Mouse (Mus musculus): ENCODE results near the gene Abca2. TPM values are rescaled to one million over a fixed set of nuclear protein-coding genes. Genes with fewer than 3 reads are reported as not detected.

The Abca2 gene
- polyA plus RNA-seq, 1 experiment: not detected

DNA sequence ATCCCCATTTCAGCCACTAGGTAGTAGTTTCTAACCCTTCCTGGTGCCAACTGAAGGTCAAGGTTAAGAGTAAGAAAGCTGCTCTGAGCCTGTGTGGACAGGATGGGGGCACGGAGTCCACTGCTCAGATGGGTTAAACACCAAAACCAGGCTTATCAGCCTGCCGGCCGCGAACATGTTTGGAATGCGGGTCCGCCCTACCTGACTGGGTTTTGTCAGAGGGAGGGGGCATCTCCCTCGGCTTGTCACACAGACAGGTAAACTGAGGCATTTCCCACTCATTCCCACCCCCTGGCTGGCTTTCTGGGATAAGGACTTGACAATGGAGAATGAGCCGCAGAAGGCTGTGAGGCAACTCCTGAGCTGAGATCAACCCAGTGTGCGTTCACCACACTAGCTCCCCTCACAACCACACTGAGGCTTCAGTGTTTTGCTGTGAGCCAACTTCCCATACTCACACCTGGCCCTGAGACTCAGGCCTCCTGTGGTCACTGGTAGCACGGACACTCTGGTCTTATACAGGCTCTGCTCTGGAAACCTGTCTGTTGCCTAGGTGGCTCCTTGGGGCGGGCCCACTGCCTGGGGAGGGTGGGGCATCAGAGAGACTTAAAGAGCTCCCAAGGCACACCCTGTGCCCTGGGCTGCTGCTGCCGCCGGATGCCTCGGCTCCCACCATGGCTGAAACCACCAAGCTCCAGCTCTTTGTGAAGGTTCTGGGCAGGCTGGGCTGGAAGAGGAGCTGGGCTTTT is 27.9 kb downstream of the Abca2 start, which contains the start of gene Clic3:
TSS of gene Clic3 (plus strand) at position 634 of the 749 bp plus-strand sequence.
- Histone ChIP-seq H3K4me3 (ENCODE audit: insufficient read depth, low read depth, low read length) (no peak within 1 kb of the TSS), H3K4me1 (ENCODE audit: control insufficient read depth, insufficient read depth, low read length) (peaks cover 17% of the 10 kb centered on the region), H3K27ac (ENCODE audit: insufficient read depth, low read depth, low read length) (no peak within 1 kb of the TSS)
- WGBS: 64% methylated on average over 14 of the region's 14 CpGs
- no peak for TF ChIP-seq POLR2A (IDR thresholded peaks at IDR 0.05; ENCODE audit: insufficient read depth, low read depth, low read length)
- no peak for TF ChIP-seq CTCF (IDR thresholded peaks at IDR 0.05; ENCODE audit: insufficient read depth, low read depth, low read length)

DNA sequence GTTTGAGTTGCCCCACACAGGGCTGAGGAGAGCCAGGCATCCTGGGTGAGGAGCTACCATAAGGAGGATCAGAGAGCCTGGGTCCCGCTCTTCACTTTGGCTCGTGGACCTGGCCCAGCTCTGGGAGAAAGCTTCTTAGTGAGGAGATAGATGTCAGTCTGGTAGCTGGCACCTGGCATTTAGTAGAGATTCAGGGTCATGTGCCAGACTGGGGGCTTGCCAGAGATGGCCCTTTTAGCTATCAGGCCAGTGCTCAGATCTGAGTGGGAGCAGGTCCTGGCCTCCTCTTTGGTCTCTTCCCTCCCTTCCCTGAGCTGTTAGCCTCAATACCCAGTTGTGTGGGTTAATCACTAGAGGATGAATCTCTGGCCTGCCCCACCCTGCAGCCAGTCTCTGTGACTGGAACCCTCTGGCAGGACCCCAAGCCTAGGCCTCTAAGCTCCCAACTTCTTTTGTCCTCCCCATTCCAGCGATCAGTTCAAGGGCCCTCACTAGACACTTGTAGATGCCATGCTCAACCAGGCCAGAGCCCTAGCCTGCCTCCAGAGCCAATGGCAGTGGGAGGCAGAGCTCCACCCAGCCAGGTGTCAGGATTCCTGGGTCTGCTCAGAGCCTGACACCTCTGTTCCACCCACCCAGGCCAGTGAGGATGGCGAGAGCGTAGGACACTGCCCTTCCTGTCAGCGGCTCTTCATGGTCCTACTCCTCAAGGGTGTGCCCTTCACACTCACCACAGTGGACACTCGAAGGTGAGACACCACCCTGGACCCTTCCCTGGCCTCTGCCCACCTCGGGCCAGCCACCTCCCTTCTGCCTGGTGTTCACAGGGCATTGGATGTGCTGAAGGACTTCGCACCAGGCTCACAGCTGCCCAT is 28.8 kb downstream of the Abca2 start:
- WGBS: 83% methylated on average over 9 of the region's 9 CpGs
- Histone ChIP-seq H3K4me1 (ENCODE audit: control insufficient read depth, insufficient read depth, low read length) (peaks cover 21% of the 10 kb centered on the region), H3K27ac (ENCODE audit: insufficient read depth, low read depth, low read length) (no peak overlapping the region), H3K4me3 (ENCODE audit: insufficient read depth, low read depth, low read length) (no peak overlapping the region)
- TF ChIP-seq POLR2A (IDR thresholded peaks at IDR 0.05; ENCODE audit: insufficient read depth, low read depth, low read length) (no peak), CTCF (IDR thresholded peaks at IDR 0.05; ENCODE audit: insufficient read depth, low read depth, low read length) (no peak)

DNA sequence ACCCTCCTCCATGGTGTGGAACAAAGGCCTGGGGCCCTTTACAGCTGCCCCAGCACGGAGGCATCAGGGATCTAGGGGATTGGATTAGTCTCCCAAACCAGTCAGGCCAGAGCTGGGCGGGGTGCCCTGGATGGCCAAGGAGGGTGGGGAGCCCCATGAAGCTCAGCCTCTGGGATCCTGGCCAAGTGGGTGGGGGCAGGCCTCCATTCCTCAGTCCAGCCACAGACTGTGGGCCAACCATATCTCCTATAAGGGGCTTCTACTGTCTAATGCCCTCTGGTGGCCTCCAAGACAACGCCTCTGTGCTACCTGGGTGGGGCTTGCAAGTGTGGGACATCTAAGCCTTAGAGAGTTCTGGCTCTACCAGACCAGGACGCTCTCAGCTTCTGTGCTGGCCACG is 30.4 kb downstream of the Abca2 start:
- no peak for TF ChIP-seq POLR2A (IDR thresholded peaks at IDR 0.05; ENCODE audit: insufficient read depth, low read depth, low read length)
- no peak for TF ChIP-seq CTCF (IDR thresholded peaks at IDR 0.05; ENCODE audit: insufficient read depth, low read depth, low read length)
- H3K4me1 ChIP-seq (ENCODE audit: control insufficient read depth, insufficient read depth, low read length): peaks cover 21% of the 10 kb centered on the region
- WGBS: 75% methylated on average over 5 of the region's 5 CpGs
- H3K27ac ChIP-seq (ENCODE audit: insufficient read depth, low read depth, low read length): no peak overlapping the region
- no peak overlapping the region for H3K4me3 ChIP-seq (ENCODE audit: insufficient read depth, low read depth, low read length)

DNA sequence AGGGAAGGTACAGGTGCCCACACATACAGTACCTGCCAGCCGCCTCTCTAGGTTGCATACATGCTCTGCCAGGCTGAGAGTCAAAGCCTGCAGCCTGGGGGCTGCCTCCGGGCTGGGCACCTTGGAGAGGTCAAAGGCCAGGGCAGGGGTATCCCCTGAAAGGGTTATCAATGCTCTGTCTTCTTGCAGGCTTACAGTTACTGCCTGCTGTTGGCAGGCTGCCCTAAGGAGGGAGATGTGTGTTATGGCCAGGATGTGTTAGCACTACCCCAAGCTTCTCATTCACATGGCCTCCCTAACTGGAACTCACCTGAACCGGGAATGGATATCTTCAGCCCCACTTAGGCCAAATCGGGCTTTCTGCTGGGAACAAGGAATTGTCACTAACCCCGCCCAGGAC is 31.6 kb downstream of the Abca2 start:
- WGBS: 21% methylated on average over 5 of the region's 5 CpGs
- no peak for TF ChIP-seq POLR2A (IDR thresholded peaks at IDR 0.05; ENCODE audit: insufficient read depth, low read depth, low read length)
- TF ChIP-seq CTCF (IDR thresholded peaks at IDR 0.05; ENCODE audit: insufficient read depth, low read depth, low read length): no peak
- peaks cover 21% of the 10 kb centered on the region for H3K4me1 ChIP-seq (ENCODE audit: control insufficient read depth, insufficient read depth, low read length)
- H3K27ac ChIP-seq (ENCODE audit: insufficient read depth, low read depth, low read length): peak overlapping the region; percentile 91
- H3K4me3 ChIP-seq (ENCODE audit: insufficient read depth, low read depth, low read length): peak overlapping the region; percentile 86

DNA sequence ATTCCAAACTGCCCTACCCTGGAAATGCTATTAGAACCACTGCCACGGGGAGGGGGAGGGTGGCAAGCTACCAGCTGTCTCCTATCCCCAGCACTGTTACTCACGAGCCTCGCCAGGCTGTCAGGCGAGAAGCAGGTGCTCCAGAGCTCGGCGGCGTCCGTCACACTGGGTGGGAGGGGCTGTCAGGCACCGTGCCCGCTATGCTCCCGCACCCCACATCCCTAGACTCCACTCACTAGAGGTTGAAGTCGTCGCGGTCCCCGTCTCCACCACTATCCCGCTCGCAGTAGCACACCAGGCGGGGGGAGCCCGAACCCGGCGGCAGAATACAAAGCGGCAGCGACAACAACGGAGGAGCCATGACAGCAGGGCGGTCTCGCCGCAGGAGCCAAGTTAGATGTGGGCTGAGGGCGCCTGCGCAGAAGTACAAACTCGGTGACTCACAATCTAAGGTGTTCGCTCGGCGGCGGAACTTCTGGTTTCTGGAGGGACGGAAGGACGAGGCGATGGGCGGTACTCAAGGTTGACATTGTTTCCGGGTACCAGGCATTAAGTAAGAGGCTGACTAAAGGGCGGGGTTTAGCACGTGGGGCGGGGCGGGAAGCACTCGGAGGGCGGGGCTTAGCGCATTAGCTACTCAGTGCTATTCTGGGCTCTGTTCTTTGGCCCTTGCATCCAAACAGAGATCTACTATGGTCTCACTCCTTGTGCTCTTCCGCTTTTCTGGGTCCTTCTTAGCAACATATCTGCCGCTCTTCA is 32.2 kb downstream of the Abca2 start, which contains the start of gene Paxx:
TSS of gene Paxx (minus strand) at position 544 of the 759 bp plus-strand sequence.
- Histone ChIP-seq H3K4me1 (ENCODE audit: control insufficient read depth, insufficient read depth, low read length) (peaks cover 21% of the 10 kb centered on the region), H3K4me3 (ENCODE audit: insufficient read depth, low read depth, low read length) (peak within 1 kb of the TSS; percentile 86), H3K27ac (ENCODE audit: insufficient read depth, low read depth, low read length) (peak within 1 kb of the TSS; percentile 91)
- 1% methylated on average over 48 of the region's 48 CpGs for WGBS
- TF ChIP-seq POLR2A (IDR thresholded peaks at IDR 0.05; ENCODE audit: insufficient read depth, low read depth, low read length) (peak; percentile 58; the same call in 1 of the 2 replicates), CTCF (IDR thresholded peaks at IDR 0.05; ENCODE audit: insufficient read depth, low read depth, low read length) (no peak)

DNA sequence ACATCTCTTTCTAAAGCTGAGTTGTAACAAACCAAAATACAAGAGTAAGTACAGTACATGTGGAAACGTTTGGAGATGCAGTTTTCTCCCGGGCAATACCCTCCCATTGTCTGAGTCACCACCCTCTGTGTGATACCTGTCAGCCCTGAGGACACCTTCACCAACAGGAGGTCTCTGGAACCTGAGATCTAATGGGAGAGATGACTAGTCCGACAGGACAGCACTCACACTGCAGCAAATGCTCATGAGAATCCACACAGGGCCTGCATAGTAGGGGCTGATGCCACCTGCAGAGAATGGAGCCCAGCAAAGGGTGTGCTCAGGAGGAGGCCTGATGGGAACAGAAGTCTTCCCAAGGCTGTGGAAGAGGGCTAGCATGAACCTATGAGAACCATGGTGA is 32.9 kb downstream of the Abca2 start:
- TF ChIP-seq POLR2A (IDR thresholded peaks at IDR 0.05; ENCODE audit: insufficient read depth, low read depth, low read length) (no peak), CTCF (IDR thresholded peaks at IDR 0.05; ENCODE audit: insufficient read depth, low read depth, low read length) (no peak)
- Histone ChIP-seq H3K4me3 (ENCODE audit: insufficient read depth, low read depth, low read length) (peak overlapping the region; percentile 86), H3K4me1 (ENCODE audit: control insufficient read depth, insufficient read depth, low read length) (peaks cover 21% of the 10 kb centered on the region), H3K27ac (ENCODE audit: insufficient read depth, low read depth, low read length) (peak overlapping the region; percentile 84)
- 9% methylated on average over 3 of the region's 3 CpGs for WGBS

DNA sequence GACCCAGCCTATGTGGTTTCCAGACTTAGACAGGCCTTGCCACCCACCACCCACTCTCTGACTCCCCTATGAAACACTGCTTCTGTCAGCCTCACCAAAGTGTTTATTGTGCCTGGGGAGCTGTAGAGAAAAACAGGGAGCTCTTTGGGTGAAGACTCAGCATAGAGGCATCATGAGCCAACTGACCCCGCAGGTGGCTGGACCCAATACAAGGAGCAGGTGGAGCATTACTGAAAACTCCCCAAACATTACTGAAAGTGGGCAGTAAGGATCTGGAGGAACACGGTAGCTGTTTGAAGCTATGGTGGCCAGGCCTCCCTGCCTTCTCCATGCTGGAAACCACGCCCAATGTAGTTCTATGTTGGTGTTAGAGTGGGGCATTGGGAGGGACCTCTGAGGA is 35.1 kb downstream of the Abca2 start:
- Histone ChIP-seq H3K4me1 (ENCODE audit: control insufficient read depth, insufficient read depth, low read length) (peaks cover 23% of the 10 kb centered on the region), H3K27ac (ENCODE audit: insufficient read depth, low read depth, low read length) (no peak overlapping the region), H3K4me3 (ENCODE audit: insufficient read depth, low read depth, low read length) (no peak overlapping the region)
- WGBS: 93% methylated on average over 3 of the region's 3 CpGs
- TF ChIP-seq POLR2A (IDR thresholded peaks at IDR 0.05; ENCODE audit: insufficient read depth, low read depth, low read length): no peak
- TF ChIP-seq CTCF (IDR thresholded peaks at IDR 0.05; ENCODE audit: insufficient read depth, low read depth, low read length): no peak

DNA sequence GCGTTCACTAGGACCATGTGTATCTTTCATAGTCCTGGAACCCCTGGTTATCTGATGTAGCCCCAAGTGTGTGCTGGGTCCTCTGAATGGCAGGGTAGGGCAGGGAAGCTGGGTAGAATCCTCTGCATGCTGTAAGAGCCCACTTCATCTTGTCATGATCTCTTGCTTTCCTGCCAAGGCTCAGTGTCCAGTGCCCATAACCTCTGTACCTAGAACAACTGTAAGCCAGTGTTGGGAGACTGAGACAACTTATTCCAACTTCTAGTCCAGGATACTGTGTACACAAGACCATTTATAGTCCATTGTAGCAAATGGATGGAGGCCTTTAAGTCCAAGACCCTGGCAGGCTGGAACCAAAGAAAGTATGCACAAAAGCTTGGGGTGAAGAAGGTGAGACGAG is 36.8 kb downstream of the Abca2 start:
- TF ChIP-seq CTCF (IDR thresholded peaks at IDR 0.05; ENCODE audit: insufficient read depth, low read depth, low read length) (no peak), POLR2A (IDR thresholded peaks at IDR 0.05; ENCODE audit: insufficient read depth, low read depth, low read length) (no peak)
- peaks cover 27% of the 10 kb centered on the region for H3K4me1 ChIP-seq (ENCODE audit: control insufficient read depth, insufficient read depth, low read length)
- 95% methylated on average over 2 of the region's 2 CpGs for WGBS
- H3K27ac ChIP-seq (ENCODE audit: insufficient read depth, low read depth, low read length): no peak overlapping the region
- H3K4me3 ChIP-seq (ENCODE audit: insufficient read depth, low read depth, low read length): no peak overlapping the region

Measured in olfactory bulb, adult 2 months (tissue).